ENCODE assay signal across 8 mouse cellular contexts in the genomic region with DNA sequence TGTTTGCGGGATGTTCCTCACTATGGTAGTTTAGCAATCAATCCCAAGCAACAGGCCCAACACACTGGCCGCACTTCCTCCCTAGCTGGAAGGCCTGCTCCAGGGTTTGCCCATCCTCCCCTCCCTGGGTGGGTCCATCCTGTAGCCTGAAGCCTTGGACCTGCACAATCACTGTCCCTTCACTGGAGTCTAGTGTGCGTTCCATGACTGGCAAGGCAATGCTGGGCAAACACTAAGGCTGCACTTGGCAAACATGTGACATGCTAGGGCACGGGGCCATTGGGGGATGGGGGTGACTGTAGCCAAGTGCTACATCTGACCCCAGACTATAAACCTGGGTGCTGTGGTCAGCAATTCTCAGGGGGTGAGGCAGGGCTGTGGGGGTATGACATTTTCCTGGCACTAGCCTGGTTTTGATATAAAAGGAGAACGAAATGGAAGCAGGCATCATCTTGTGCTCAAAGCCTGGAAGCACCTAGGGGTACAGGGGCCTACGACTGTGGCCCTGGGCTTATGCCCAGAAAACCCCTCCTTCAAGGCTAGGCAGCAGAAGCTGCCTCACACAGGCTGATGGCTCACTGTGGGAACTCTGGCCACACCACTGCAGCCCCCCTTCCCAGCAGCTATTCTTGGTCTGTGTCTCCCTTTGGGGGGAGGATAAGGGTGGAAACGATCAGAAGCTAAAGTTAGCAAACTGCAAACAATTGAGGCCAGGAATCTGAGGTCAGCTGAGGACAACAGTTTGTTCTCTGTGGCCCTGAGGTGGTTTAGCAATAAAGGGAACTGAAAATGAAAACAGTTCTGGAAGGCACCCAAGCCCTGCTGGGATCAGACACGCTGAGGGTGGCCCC. TPM values are rescaled to one million over a fixed set of nuclear protein-coding genes. Genes with fewer than 3 reads are reported as not detected.
DNase-seq lines count a peak whose midpoint lies in the region; ATAC-seq and TF ChIP-seq lines count a peak whose summit lies in the region.

No protein-coding gene starts in this region.

- WGBS in liver, adult 2 months: under 1% methylated on average over 8 of the region's 8 CpGs
- WGBS in lung, embryonic 15.5 days: 26% methylated on average over 8 of the region's 8 CpGs

- 0 out of 2 replicates have a peak, but pooled peaks have one; percentile 23 for TF ChIP-seq POLR2A in liver, adult 2 months (IDR thresholded peaks at IDR 0.05; ENCODE audit: extremely low read depth, insufficient read depth, low read length)

- peak; percentile 12; the same call in 1 of the 2 replicates for TF ChIP-seq CTCF in liver, adult 2 months (IDR thresholded peaks at IDR 0.05; ENCODE audit: low read depth, low read length)

- peak; percentile 57 for ATAC-seq in granulocyte monocyte progenitor cell, adult 5-6 weeks (replicated peaks; ENCODE audit: poor library complexity, severe bottlenecking)
- peak; percentile 47; the same call in 1 of the 2 replicates for ATAC-seq in lung, embryonic 15.5 days (ENCODE audit: borderline replicate concordance, extremely low read depth, low FRiP score, low TSS enrichment)

- no peak overlapping the region for H3K4me2 ChIP-seq in lung, embryonic 15.5 days

- H3K27ac ChIP-seq in liver, adult 2 months (replicated peaks; ENCODE audit: insufficient read depth, low read depth, low read length): peak overlapping the region; percentile 99
- peak overlapping the region; percentile 86 for H3K27ac ChIP-seq in lung, embryonic 15.5 days

- H3K4me3 ChIP-seq in liver, adult 2 months (ENCODE audit: insufficient read depth, low read depth, low read length): peak overlapping the region; percentile 5; the same call in 1 of the 2 replicates
- no peak overlapping the region for H3K4me3 ChIP-seq in lung, embryonic 15.5 days

- no peaks in the 10 kb centered on the region for H3K27me3 ChIP-seq in liver, adult 2 months (ENCODE audit: control insufficient read depth, insufficient read depth, low read length)
- H3K27me3 ChIP-seq in lung, embryonic 15.5 days: no peaks in the 10 kb centered on the region
- no peaks in the 10 kb centered on the region for H3K27me3 ChIP-seq in splenic B cell, adult 2 months (ENCODE audit: control insufficient read depth, insufficient read depth, low read length, poor library complexity, severe bottlenecking)

- peak; percentile 99 for DNase-seq in liver, adult 2 months (ENCODE audit: extremely low read depth, low read depth, low spot score)
- no peak for DNase-seq in liver
- peak; percentile 61 to 68 for DNase-seq in cerebellum, adult 18-20 months
- peak; percentile 90 for DNase-seq in kidney, adult 11 months
- peak; percentile 73 for DNase-seq in splenic B cell, adult 2 months (ENCODE audit: low read depth, low spot score)
- no peak for DNase-seq in right cerebral cortex, postnatal 4 days

- H3K4me1 ChIP-seq in liver, adult 2 months (ENCODE audit: control insufficient read depth, insufficient read depth, low read length): peaks cover 64% of the 10 kb centered on the region
- H3K4me1 ChIP-seq in lung, embryonic 15.5 days: peaks cover 65% of the 10 kb centered on the region

- peak overlapping the region; percentile 78 for H3K9ac ChIP-seq in liver, adult 2 months (ENCODE audit: low read depth, low read length)
- H3K9ac ChIP-seq in lung, embryonic 15.5 days: 0 out of 2 replicates have a peak overlapping the region, but pooled peaks have one; percentile 20

- peaks cover 63% of the 10 kb centered on the region for H3K79me2 ChIP-seq in liver, adult 2 months (ENCODE audit: control insufficient read depth, insufficient read depth, low read length)

- H3K36me3 ChIP-seq in liver, adult 2 months (ENCODE audit: control insufficient read depth, insufficient read depth, low read length): no peaks in the 10 kb centered on the region
- H3K36me3 ChIP-seq in lung, embryonic 15.5 days: no peaks in the 10 kb centered on the region
- no peaks in the 10 kb centered on the region for H3K36me3 ChIP-seq in splenic B cell, adult 2 months (ENCODE audit: control insufficient read depth, insufficient read depth, low read length, poor library complexity, severe bottlenecking)

- H3K9me3 ChIP-seq in lung, embryonic 15.5 days: no peaks in the 10 kb centered on the region

RNA-seq across cellular contexts. Expression of a gene that starts 5.0 kb away (rescaled TPM):
- 0.09 TPM in 1 of 2 replicates, not detected in the other for total RNA-seq in liver, adult 2 months (2014; rRNA removed)
- not detected in 2 replicates for polyA plus RNA-seq in liver, adult 2 months (2012; rRNA removed)
- total RNA-seq in granulocyte monocyte progenitor cell, adult 5-6 weeks (2014; fragmentation: Nextera tagmentation): not detected in 2 replicates
- total RNA-seq in granulocyte monocyte progenitor cell, adult 5-6 weeks (2017): not detected in 2 replicates
- polyA plus RNA-seq in lung, embryonic 15.5 days (2015; fragmentation: Nextera tagmentation; extraction: Ambion mirVana): 0.15 and 0.26 TPM in 2 replicates

RNA-seq across cellular contexts. Expression of a gene that starts 27.1 kb away (rescaled TPM):
- total RNA-seq in liver, adult 2 months (2014; rRNA removed): 26.2 and 26.4 TPM in 2 replicates
- polyA plus RNA-seq in liver, adult 2 months (2012; rRNA removed): 14.1 and 19.8 TPM in 2 replicates
- 39.9 and 51.5 TPM in 2 replicates for total RNA-seq in granulocyte monocyte progenitor cell, adult 5-6 weeks (2014; fragmentation: Nextera tagmentation)
- 11.6 and 24.0 TPM in 2 replicates for total RNA-seq in granulocyte monocyte progenitor cell, adult 5-6 weeks (2017)
- polyA plus RNA-seq in lung, embryonic 15.5 days (2015; fragmentation: Nextera tagmentation; extraction: Ambion mirVana): 34.4 and 35.1 TPM in 2 replicates

Comparison
In these comparisons a context has a peak if more than half of its experiments do, and no peak if none do; other contexts are left out.
1. DNase-seq: peak in liver, adult 2 months (single experiment), cerebellum, adult 18-20 months (2 of 2), kidney, adult 11 months (single experiment) and splenic B cell, adult 2 months (single experiment); none in liver (single experiment) and right cerebral cortex, postnatal 4 days (single experiment).